Mouse (Mus musculus): Measurements from ENCODE around the gene Vmn2r96. TPM values are rescaled to one million over a fixed set of nuclear protein-coding genes. Genes with fewer than 3 reads are reported as not detected.
"Not testable (repeated sequence)": the region's sequence is repeated elsewhere in the genome, so short reads cannot be mapped to it uniquely, and the experiment has no call there.

Gene Vmn2r96
- polyA plus RNA-seq (2012; rRNA removed) = not detected in 2 replicates

- not testable (repeated sequence) for H3K4me1 ChIP-seq (ENCODE audit: control insufficient read depth, insufficient read depth, low read length); H3K4me3 ChIP-seq (replicated peaks; ENCODE audit: extremely low read depth, low read depth, low read length); DNase-seq
- WGBS = 69% methylated on average over 1 of the region's 1 CpGs
Observed at GRCm38 (mm10) chr17:18572851-18573250, at the start of gene Vmn2r96. Gene Vmn2r96 (plus strand): TSS chr17:18573151.

- no peak for DNase-seq
- TF ChIP-seq POLR2A (IDR thresholded peaks at IDR 0.05; ENCODE audit: borderline replicate concordance, extremely low read depth, low read depth, low read length) (no peak), CTCF (IDR thresholded peaks at IDR 0.05; ENCODE audit: insufficient read depth, low read length) (no peak)
- Histone ChIP-seq H3K4me3 (replicated peaks; ENCODE audit: extremely low read depth, low read depth, low read length) (no peak overlapping the region), H3K4me1 (ENCODE audit: control insufficient read depth, insufficient read depth, low read length) (no peaks in the 10 kb centered on the region)
Observed at GRCm38 (mm10) chr17:18523371-18523770, 49.6 kb upstream of the Vmn2r96 start.

DNA sequence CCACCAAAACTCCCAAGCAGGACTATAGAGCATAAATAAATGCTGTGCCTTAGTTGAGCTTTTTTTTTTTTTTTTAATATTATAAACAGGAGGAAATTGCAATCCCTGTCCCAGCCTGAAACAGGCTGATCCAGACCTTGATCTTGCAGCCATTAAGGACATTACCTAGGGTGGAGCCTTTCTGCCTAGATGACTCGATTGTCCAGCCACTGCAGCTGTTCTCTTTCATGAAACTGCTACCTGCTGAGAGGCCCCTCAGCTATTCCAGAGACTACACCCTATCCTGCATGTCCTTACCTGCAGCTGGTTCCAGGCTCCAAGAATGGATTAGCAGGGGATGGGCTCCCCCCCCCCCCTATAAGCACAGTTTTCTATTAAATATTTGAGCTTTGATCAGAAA lies 49.0 kb upstream of the Vmn2r96 start:
- Histone ChIP-seq H3K4me3 (replicated peaks; ENCODE audit: extremely low read depth, low read depth, low read length) (no peak overlapping the region), H3K4me1 (ENCODE audit: control insufficient read depth, insufficient read depth, low read length) (no peaks in the 10 kb centered on the region)
- no peak for DNase-seq
- WGBS = 68% methylated on average over 1 of the region's 1 CpGs
- TF ChIP-seq CTCF (IDR thresholded peaks at IDR 0.05; ENCODE audit: insufficient read depth, low read length) = no peak
- TF ChIP-seq POLR2A (IDR thresholded peaks at IDR 0.05; ENCODE audit: borderline replicate concordance, extremely low read depth, low read depth, low read length) = no peak

GRCm38 (mm10) chr17:18558212-18559158 lies 14.5 kb upstream of the Vmn2r96 start:
- H3K4me3 ChIP-seq (replicated peaks; ENCODE audit: extremely low read depth, low read depth, low read length); H3K4me1 ChIP-seq (ENCODE audit: control insufficient read depth, insufficient read depth, low read length); DNase-seq: not testable (repeated sequence)
- WGBS = 85% methylated on average over 31 of the region's 31 CpGs

DNA sequence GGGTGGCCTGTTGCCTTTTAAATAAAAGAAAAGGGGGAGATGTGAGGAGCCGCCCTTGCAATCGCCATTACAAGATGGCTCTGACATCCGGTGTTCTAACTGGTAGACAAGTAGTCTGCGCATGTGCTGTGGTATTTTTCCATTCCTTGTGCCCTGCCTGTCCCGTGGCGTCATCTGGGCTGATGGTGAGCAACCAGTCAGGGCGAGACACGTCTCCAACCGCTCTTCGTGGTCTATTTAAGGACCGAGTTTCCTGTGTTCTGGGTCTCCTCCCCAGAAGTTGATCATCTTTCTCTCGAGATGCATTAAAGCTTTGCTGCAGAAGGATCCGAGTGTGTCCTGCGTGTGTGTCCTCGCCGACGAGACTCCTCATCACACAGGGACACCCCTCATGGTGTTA lies 6.8 kb upstream of the Vmn2r96 start:
- not testable (repeated sequence) for DNase-seq; H3K4me3 ChIP-seq (replicated peaks; ENCODE audit: extremely low read depth, low read depth, low read length); H3K4me1 ChIP-seq (ENCODE audit: control insufficient read depth, insufficient read depth, low read length)
- 85% methylated on average over 17 of the region's 17 CpGs for WGBS

DNA sequence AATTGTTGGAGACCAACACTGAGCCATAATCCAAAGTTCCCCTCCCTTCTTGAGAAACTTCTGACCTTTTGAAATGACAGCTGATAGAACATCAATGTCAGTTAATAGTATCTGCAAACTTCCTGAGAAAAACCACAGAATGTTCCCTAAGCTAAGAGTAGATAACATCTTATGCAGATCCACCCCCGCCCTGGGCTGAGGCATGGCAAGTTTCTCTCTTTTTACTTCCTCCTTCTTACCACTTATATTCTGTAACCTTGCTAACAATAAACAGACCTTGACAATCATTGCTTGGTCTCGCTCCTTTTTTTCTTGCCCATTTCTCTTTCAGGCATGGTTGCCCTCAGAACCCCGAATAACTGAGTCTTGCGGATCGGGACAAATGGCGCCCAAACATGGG lies 42.2 kb downstream of the Vmn2r96 start:
- WGBS = 80% methylated on average over 6 of the region's 6 CpGs
- H3K4me3 ChIP-seq (replicated peaks; ENCODE audit: extremely low read depth, low read depth, low read length); H3K4me1 ChIP-seq (ENCODE audit: control insufficient read depth, insufficient read depth, low read length); DNase-seq: not testable (repeated sequence)

DNA sequence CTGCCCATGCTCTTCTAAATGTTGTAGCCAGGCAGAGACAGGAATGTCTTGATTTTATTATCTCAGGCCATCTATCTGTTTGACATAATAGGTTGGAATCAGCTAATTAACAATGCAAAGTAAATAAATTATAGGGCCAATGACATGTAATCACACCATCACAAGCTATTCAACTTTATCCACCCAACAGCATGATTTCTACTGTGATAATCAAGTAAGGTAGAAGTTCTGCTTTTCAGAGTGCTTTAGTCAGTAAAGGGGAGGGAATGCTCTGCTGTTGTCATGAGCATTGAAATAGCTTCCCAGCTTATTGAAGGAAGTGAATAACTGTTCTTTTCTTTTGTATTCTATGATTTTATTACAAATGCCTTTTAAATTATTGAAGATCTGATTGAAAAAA lies 53.6 kb downstream of the Vmn2r96 start:
- DNase-seq = no peak
- H3K4me1 ChIP-seq (ENCODE audit: control insufficient read depth, insufficient read depth, low read length) = no peaks in the 10 kb centered on the region
- H3K4me3 ChIP-seq (replicated peaks; ENCODE audit: extremely low read depth, low read depth, low read length) = no peak overlapping the region
- TF ChIP-seq POLR2A (IDR thresholded peaks at IDR 0.05; ENCODE audit: borderline replicate concordance, extremely low read depth, low read depth, low read length) (no peak), CTCF (IDR thresholded peaks at IDR 0.05; ENCODE audit: insufficient read depth, low read length) (no peak)

Other genes with a start within 250 kb of the Vmn2r96 start
- not detected in 2 replicates for gene Vmn2r95, start 149.1 kb upstream of the Vmn2r96 start, polyA plus RNA-seq (2012; rRNA removed)

Measured in lung, adult 2 months (tissue).